Mouse (Mus musculus) erythroblast, embryonic 14.5 days (primary cell): ENCODE data around the gene Slc38a9. TPM values are rescaled to one million over a fixed set of nuclear protein-coding genes. Genes with fewer than 3 reads are reported as not detected.
"Not testable (repeated sequence)": the region's sequence is repeated elsewhere in the genome, so short reads cannot be mapped to it uniquely, and the experiment has no call there.

Experiments used
- H3K27me3 ChIP-seq: 2 replicates; pipeline ENCODE4 v1.6.1; 2012; ENCODE audit warnings: inconsistent platforms; ENCODE audit not compliant: control insufficient read depth
- H3K36me3 ChIP-seq: 2 replicates; pipeline ENCODE4 v1.6.1; 2012; ENCODE audit warnings: mild to moderate bottlenecking, inconsistent platforms; ENCODE audit not compliant: control insufficient read depth
- H3K4me1 ChIP-seq: 2 replicates; pipeline ENCODE4 v1.6.1; 2012; ENCODE audit warnings: inconsistent platforms; ENCODE audit not compliant: control insufficient read depth
- H3K4me3 ChIP-seq: replicated peaks from 2 replicates; pipeline ENCODE3; 2012; ENCODE audit warnings: moderate library complexity, mild to moderate bottlenecking, inconsistent platforms
- H3K9me3 ChIP-seq: 2 replicates; pipeline ENCODE4 v1.6.1; 2012; ENCODE audit warnings: low read length, inconsistent platforms, mixed read lengths; ENCODE audit not compliant: control insufficient read depth
- GATA1 ChIP-seq: IDR thresholded peaks from 2 replicates; pipeline ENCODE4 v1.6.1; 2012; ENCODE audit warnings: low read length, inconsistent platforms, mixed read lengths
- TAL1 ChIP-seq: IDR thresholded peaks from 3 replicates; pipeline ENCODE4 v1.6.1; 2012; ENCODE audit warnings: low read length, inconsistent platforms, mixed read lengths
- polyA plus RNA-seq: library from polyadenylated mRNA; stranded (reverse); fragments of >175 nt; gene quantifications from 2 replicates; pipeline ENCODE4 v1.2.3, GENCODE M21; 2012

Gene Slc38a9
- polyA plus RNA-seq, 1 experiment: 0.39 TPM

- peaks cover 5% of the 10 kb centered on the region for H3K4me1 ChIP-seq
- no peaks in the 10 kb centered on the region for H3K27me3 ChIP-seq
- TF ChIP-seq TAL1: no peak
- no peak for TF ChIP-seq GATA1
- no peak overlapping the region for H3K4me3 ChIP-seq
- H3K36me3 ChIP-seq: peaks cover 68% of the 10 kb centered on the region
- peaks cover 5% of the 10 kb centered on the region for H3K9me3 ChIP-seq
These were observed 45.8 kb downstream of the Slc38a9 start for GRCm38 (mm10) chr13:112706351-112706750.

- Histone ChIP-seq H3K27me3 (no peaks in the 10 kb centered on the region), H3K36me3 (peaks cover 49% of the 10 kb centered on the region), H3K4me3 (no peak overlapping the region), H3K9me3 (peaks cover 5% of the 10 kb centered on the region), H3K4me1 (peaks cover 3% of the 10 kb centered on the region; the same call in 1 of the 2 replicates)
- TF ChIP-seq TAL1: no peak
- TF ChIP-seq GATA1: no peak
These were observed 59.7 kb downstream of the Slc38a9 start for GRCm38 (mm10) chr13:112720078-112720736.

GRCm38 (mm10) chr13:112721946-112722729 is 61.6 kb downstream of the Slc38a9 start:
- Histone ChIP-seq H3K4me3 (no peak overlapping the region), H3K36me3 (peaks cover 51% of the 10 kb centered on the region), H3K4me1 (peaks cover 4% of the 10 kb centered on the region; the same call in 1 of the 2 replicates), H3K9me3 (peaks cover 6% of the 10 kb centered on the region), H3K27me3 (no peaks in the 10 kb centered on the region)
- TF ChIP-seq GATA1 (no peak), TAL1 (no peak)

- not testable (repeated sequence) for H3K4me1 ChIP-seq, H3K9me3 ChIP-seq, H3K27me3 ChIP-seq, H3K4me3 ChIP-seq
- peaks cover 57% of the 10 kb centered on the region for H3K36me3 ChIP-seq
These were observed 63.7 kb downstream of the Slc38a9 start for GRCm38 (mm10) chr13:112724260-112724659.

- TF ChIP-seq TAL1: no peak
- TF ChIP-seq GATA1: no peak
- no peak overlapping the region for H3K4me3 ChIP-seq
- peaks cover 15% of the 10 kb centered on the region for H3K9me3 ChIP-seq
- peaks cover 52% of the 10 kb centered on the region for H3K36me3 ChIP-seq
- no peaks in the 10 kb centered on the region for H3K27me3 ChIP-seq
- peaks cover 3% of the 10 kb centered on the region; the same call in 1 of the 2 replicates for H3K4me1 ChIP-seq
These were observed 65.5 kb downstream of the Slc38a9 start for GRCm38 (mm10) chr13:112726002-112726401.

- TF ChIP-seq TAL1 (no peak), GATA1 (no peak)
- no peak overlapping the region for H3K4me3 ChIP-seq
- peaks cover 20% of the 10 kb centered on the region for H3K4me1 ChIP-seq
- H3K9me3 ChIP-seq: peaks cover 9% of the 10 kb centered on the region
- peaks cover 58% of the 10 kb centered on the region for H3K36me3 ChIP-seq
- no peaks in the 10 kb centered on the region for H3K27me3 ChIP-seq
These were observed 72.8 kb downstream of the Slc38a9 start for GRCm38 (mm10) chr13:112733311-112733710.

GRCm38 (mm10) chr13:112734906-112735713 is 74.6 kb downstream of the Slc38a9 start:
- Histone ChIP-seq H3K27me3 (no peaks in the 10 kb centered on the region), H3K4me3 (peak overlapping the region; percentile 19), H3K4me1 (peaks cover 21% of the 10 kb centered on the region), H3K9me3 (peaks cover 3% of the 10 kb centered on the region), H3K36me3 (peaks cover 53% of the 10 kb centered on the region)
- no peak for TF ChIP-seq GATA1
- TF ChIP-seq TAL1: no peak

- Histone ChIP-seq H3K9me3 (no peaks in the 10 kb centered on the region), H3K4me1 (peaks cover 23% of the 10 kb centered on the region), H3K36me3 (peaks cover 46% of the 10 kb centered on the region), H3K27me3 (no peaks in the 10 kb centered on the region), H3K4me3 (no peak overlapping the region)
- TF ChIP-seq TAL1 (no peak), GATA1 (no peak)
These were observed 75.9 kb downstream of the Slc38a9 start for GRCm38 (mm10) chr13:112736407-112736806.

GRCm38 (mm10) chr13:112737110-112737509 is 76.6 kb downstream of the Slc38a9 start:
- Histone ChIP-seq H3K36me3 (peaks cover 39% of the 10 kb centered on the region), H3K9me3 (no peaks in the 10 kb centered on the region), H3K4me3 (no peak overlapping the region), H3K27me3 (no peaks in the 10 kb centered on the region), H3K4me1 (peaks cover 26% of the 10 kb centered on the region)
- no peak for TF ChIP-seq TAL1
- TF ChIP-seq GATA1: no peak
